Mouse (Mus musculus): ENCODE data around the gene Gtf2a2.

- TF ChIP-seq POLR2A (IDR thresholded peaks at IDR 0.05; ENCODE audit: control insufficient read depth, low read depth, low read length) (no peak), CTCF (IDR thresholded peaks at IDR 0.05; ENCODE audit: control insufficient read depth, insufficient read depth, insufficient replicate concordance, low read depth, low read length) (no peak)
These were observed 26.3 kb upstream of the Gtf2a2 start for GRCm38 (mm10) chr9:69986063-69986462.
